Mouse (Mus musculus): ENCODE data around the gene Med13l. TPM values are rescaled to one million over a fixed set of nuclear protein-coding genes. Genes with fewer than 3 reads are reported as not detected.
"Not testable (repeated sequence)": the region's sequence is repeated elsewhere in the genome, so short reads cannot be mapped to it uniquely, and the experiment has no call there.

Gene Med13l
- polyA plus RNA-seq, 1 experiment = 42.8 TPM

DNA sequence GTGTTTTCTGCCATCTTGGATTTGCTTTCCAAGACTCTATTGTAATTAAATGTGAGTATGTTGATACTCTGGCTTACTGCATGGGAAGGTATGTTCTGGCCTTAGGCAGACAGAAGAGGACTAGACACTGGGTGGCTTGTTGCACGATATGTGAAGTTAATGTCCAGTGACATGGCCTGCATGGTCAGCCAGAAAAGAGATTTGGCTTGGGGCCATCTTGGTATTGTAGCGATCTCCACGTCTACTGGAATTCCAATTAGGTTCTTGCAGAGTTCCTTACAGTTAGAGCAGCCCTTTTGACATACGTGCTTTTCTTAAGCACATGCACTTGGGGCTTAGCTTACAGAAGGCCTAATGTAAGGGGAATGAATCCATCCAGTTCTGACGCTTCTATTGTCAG, 86.4 kb downstream of the Med13l start:
- WGBS = 95% methylated on average over 5 of the region's 5 CpGs
- Histone ChIP-seq H3K4me1 (replicated peaks; ENCODE audit: control insufficient read depth, insufficient read depth, low read length) (peaks cover 41% of the 10 kb centered on the region), H3K4me3 (ENCODE audit: control insufficient read depth, insufficient read depth, low read length) (no peak overlapping the region), H3K36me3 (ENCODE audit: control insufficient read depth, insufficient read depth, low read length) (no peaks in the 10 kb centered on the region), H3K27me3 (ENCODE audit: control insufficient read depth, insufficient read depth, low read length) (no peaks in the 10 kb centered on the region), H3K27ac (ENCODE audit: control insufficient read depth, insufficient read depth, low read length) (no peak overlapping the region)
- no peak for TF ChIP-seq POLR2A (IDR thresholded peaks at IDR 0.05; ENCODE audit: control insufficient read depth, extremely low read depth, insufficient read depth, low read length, poor library complexity)
- no peak for TF ChIP-seq CTCF (IDR thresholded peaks at IDR 0.05; ENCODE audit: borderline replicate concordance, control insufficient read depth, extremely low read depth, insufficient read depth, low read length, poor library complexity)
- no peak for DNase-seq

DNA sequence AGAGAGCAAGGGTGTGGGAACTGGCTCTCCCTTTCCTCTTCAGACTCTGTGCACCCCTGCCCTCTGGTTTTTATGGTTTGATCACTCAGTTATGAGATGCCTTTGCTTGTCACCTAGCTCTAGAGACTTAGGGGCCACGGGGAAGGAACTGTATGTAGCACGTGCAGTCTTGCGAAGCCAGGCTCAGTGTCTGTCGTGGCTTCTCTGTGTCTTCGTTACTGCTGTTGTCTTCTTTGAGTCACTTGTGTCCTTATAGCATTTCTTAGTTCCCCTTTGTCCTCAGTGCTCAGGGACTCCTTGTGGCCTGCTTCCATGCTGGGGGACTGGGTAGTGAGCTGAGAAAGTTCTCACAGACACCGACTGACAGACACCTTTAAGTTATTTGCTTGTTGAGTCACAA, 86.9 kb downstream of the Med13l start:
- Histone ChIP-seq H3K36me3 (ENCODE audit: control insufficient read depth, insufficient read depth, low read length) (no peaks in the 10 kb centered on the region), H3K4me3 (ENCODE audit: control insufficient read depth, insufficient read depth, low read length) (no peak overlapping the region), H3K4me1 (replicated peaks; ENCODE audit: control insufficient read depth, insufficient read depth, low read length) (peaks cover 41% of the 10 kb centered on the region), H3K27me3 (ENCODE audit: control insufficient read depth, insufficient read depth, low read length) (no peaks in the 10 kb centered on the region), H3K27ac (ENCODE audit: control insufficient read depth, insufficient read depth, low read length) (no peak overlapping the region)
- TF ChIP-seq CTCF (IDR thresholded peaks at IDR 0.05; ENCODE audit: borderline replicate concordance, control insufficient read depth, extremely low read depth, insufficient read depth, low read length, poor library complexity) (no peak), POLR2A (IDR thresholded peaks at IDR 0.05; ENCODE audit: control insufficient read depth, extremely low read depth, insufficient read depth, low read length, poor library complexity) (no peak)
- 27% methylated on average over 6 of the region's 6 CpGs for WGBS
- no peak for DNase-seq

DNA sequence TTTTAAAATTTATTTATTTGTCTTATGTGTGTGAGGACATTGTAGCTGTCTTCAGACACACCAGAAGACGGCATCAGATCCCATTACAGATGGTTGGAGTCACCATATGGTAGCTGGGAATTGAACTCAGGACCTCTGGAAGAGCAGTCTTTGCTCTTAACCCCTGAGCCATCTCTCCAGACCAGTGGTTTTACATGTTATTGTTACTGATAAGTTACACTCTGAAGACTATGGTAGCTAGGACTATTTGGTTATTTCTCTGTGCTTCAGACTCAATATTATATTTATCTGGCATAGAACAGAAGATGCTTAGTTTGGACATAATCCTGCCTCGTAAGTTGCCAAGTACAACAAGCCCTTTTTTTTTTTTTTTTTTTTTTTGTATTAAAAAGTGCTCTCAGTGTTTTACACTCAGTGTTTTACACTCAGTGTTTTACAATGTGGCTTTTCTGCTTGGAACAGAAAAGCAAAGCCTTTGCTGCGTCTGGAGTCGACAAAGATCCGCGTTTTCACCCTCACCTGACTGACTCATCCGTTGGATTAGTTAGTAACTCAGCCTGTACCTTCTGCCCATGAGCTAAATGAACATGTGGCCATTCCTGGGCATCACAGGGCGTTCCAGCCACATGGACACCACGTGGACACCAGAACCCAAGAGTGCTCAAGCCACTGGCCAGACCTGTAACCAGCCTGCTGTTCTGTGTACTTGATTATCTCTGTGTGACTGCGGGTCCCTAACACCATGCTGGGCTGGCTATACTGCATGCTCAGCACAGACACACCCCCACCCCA, 88.9 kb downstream of the Med13l start:
- no peak overlapping the region for H3K27ac ChIP-seq (ENCODE audit: control insufficient read depth, insufficient read depth, low read length)
- H3K4me3 ChIP-seq (ENCODE audit: control insufficient read depth, insufficient read depth, low read length) = no peak overlapping the region
- H3K4me1 ChIP-seq (replicated peaks; ENCODE audit: control insufficient read depth, insufficient read depth, low read length) = peaks cover 42% of the 10 kb centered on the region
- H3K36me3 ChIP-seq (ENCODE audit: control insufficient read depth, insufficient read depth, low read length) = no peaks in the 10 kb centered on the region
- DNase-seq = no peak
- TF ChIP-seq CTCF (IDR thresholded peaks at IDR 0.05; ENCODE audit: borderline replicate concordance, control insufficient read depth, extremely low read depth, insufficient read depth, low read length, poor library complexity) = no peak
- no peak for TF ChIP-seq POLR2A (IDR thresholded peaks at IDR 0.05; ENCODE audit: control insufficient read depth, extremely low read depth, insufficient read depth, low read length, poor library complexity)
- WGBS = 89% methylated on average over 10 of the region's 10 CpGs
- H3K27me3 ChIP-seq (ENCODE audit: control insufficient read depth, insufficient read depth, low read length) = no peaks in the 10 kb centered on the region

DNA sequence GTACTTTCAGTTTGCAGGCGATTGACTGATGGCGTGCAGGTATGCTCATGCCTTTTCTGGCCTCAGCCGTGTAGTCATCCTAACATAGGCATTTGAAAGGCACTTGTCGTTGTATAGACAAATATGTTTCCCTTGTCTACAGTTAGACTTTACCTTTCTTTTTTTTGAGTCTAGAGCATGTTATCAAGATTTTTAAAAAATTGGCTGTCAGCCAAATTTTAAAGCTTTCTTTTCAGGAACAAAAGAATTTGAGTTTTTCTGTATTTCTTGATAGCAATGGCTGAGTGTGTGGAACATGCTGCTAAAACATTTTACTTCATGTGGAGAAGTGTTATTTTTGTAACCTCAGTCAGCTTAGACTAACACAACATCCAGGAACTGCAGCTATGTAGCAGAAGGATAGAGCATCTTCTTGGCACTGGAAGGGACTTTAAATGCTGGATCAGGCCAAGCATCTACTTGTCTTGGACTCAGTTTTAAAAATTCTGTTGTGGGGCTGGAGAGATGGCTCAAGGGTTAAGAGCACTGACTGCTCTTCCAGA, 89.6 kb downstream of the Med13l start:
- Histone ChIP-seq H3K36me3 (ENCODE audit: control insufficient read depth, insufficient read depth, low read length) (no peaks in the 10 kb centered on the region), H3K27ac (ENCODE audit: control insufficient read depth, insufficient read depth, low read length) (no peak overlapping the region), H3K27me3 (ENCODE audit: control insufficient read depth, insufficient read depth, low read length) (no peaks in the 10 kb centered on the region), H3K4me1 (replicated peaks; ENCODE audit: control insufficient read depth, insufficient read depth, low read length) (peaks cover 41% of the 10 kb centered on the region), H3K4me3 (ENCODE audit: control insufficient read depth, insufficient read depth, low read length) (no peak overlapping the region)
- 68% methylated on average over 4 of the region's 4 CpGs for WGBS
- no peak for DNase-seq
- TF ChIP-seq CTCF (IDR thresholded peaks at IDR 0.05; ENCODE audit: borderline replicate concordance, control insufficient read depth, extremely low read depth, insufficient read depth, low read length, poor library complexity) (no peak), POLR2A (IDR thresholded peaks at IDR 0.05; ENCODE audit: control insufficient read depth, extremely low read depth, insufficient read depth, low read length, poor library complexity) (no peak)

DNA sequence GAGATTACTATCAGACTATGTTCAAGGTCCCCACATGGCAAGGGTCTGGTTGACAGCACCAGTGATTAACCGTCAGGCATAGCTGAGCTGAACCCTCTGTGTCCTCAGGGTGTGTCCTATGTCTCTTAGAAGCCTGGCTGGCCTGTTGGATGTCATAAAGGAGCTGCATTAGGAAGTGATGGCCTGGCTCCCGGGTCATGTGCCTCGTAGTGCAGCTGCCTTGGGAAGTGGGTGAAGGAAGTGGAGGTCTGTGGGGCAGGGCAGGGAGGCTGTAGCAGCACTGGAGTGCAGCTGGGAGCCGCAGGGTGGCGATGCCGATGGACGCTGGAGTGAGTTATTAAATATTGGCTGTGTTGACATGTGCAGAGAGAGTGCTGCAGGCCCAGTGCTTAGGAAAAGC, 90.3 kb downstream of the Med13l start:
- Histone ChIP-seq H3K36me3 (ENCODE audit: control insufficient read depth, insufficient read depth, low read length) (no peaks in the 10 kb centered on the region), H3K4me3 (ENCODE audit: control insufficient read depth, insufficient read depth, low read length) (no peak overlapping the region), H3K4me1 (replicated peaks; ENCODE audit: control insufficient read depth, insufficient read depth, low read length) (peaks cover 36% of the 10 kb centered on the region), H3K27ac (ENCODE audit: control insufficient read depth, insufficient read depth, low read length) (no peak overlapping the region), H3K27me3 (ENCODE audit: control insufficient read depth, insufficient read depth, low read length) (no peaks in the 10 kb centered on the region)
- WGBS = 80% methylated on average over 7 of the region's 7 CpGs
- DNase-seq = no peak
- TF ChIP-seq CTCF (IDR thresholded peaks at IDR 0.05; ENCODE audit: borderline replicate concordance, control insufficient read depth, extremely low read depth, insufficient read depth, low read length, poor library complexity) = no peak
- no peak for TF ChIP-seq POLR2A (IDR thresholded peaks at IDR 0.05; ENCODE audit: control insufficient read depth, extremely low read depth, insufficient read depth, low read length, poor library complexity)

DNA sequence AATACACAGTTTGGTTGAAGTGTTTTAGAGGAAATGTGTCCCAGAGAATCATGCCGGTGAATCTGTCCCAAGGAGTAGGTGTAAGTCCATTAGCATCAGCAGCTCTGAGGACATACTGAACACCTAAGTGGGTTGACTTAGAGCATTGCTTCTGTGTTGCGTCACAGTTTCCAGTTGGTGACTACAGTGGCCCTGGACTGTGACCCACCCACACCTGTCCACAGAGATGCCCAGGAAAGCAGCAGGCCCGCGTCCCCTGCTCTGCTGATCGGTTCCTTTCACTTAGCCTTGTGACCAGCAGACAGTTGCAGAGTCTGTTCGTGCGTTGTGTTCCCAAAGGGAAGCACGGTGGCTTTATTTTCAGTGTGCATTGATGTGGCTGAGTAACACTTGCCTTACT, 92.1 kb downstream of the Med13l start:
- no peak for DNase-seq
- no peak for TF ChIP-seq CTCF (IDR thresholded peaks at IDR 0.05; ENCODE audit: borderline replicate concordance, control insufficient read depth, extremely low read depth, insufficient read depth, low read length, poor library complexity)
- TF ChIP-seq POLR2A (IDR thresholded peaks at IDR 0.05; ENCODE audit: control insufficient read depth, extremely low read depth, insufficient read depth, low read length, poor library complexity) = no peak
- Histone ChIP-seq H3K4me3 (ENCODE audit: control insufficient read depth, insufficient read depth, low read length) (no peak overlapping the region), H3K4me1 (replicated peaks; ENCODE audit: control insufficient read depth, insufficient read depth, low read length) (peaks cover 41% of the 10 kb centered on the region), H3K27ac (ENCODE audit: control insufficient read depth, insufficient read depth, low read length) (no peak overlapping the region), H3K36me3 (ENCODE audit: control insufficient read depth, insufficient read depth, low read length) (no peaks in the 10 kb centered on the region), H3K27me3 (ENCODE audit: control insufficient read depth, insufficient read depth, low read length) (no peaks in the 10 kb centered on the region)
- 77% methylated on average over 8 of the region's 8 CpGs for WGBS

DNA sequence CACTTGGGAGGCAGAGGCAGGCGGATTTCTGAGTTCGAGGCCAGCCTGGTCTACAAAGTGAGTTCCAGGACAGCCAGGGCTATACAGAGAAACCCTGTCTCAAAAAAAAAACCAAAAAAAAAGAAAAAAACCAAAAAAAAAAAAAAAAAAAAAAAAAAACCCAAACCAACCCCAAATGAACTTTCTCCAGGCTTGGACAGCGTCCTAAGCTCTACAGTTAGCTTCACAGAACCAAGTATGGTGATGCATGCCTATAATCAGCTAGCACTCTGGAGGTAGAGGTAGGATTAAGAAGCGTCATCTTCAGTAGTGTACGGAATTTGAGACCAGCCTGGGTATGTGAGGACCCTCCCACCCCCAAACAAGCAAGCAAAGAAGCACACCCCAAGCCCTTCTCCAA, 92.6 kb downstream of the Med13l start:
- 89% methylated on average over 5 of the region's 5 CpGs for WGBS
- not testable (repeated sequence) for H3K27me3 ChIP-seq (ENCODE audit: control insufficient read depth, insufficient read depth, low read length); H3K4me3 ChIP-seq (ENCODE audit: control insufficient read depth, insufficient read depth, low read length); H3K27ac ChIP-seq (ENCODE audit: control insufficient read depth, insufficient read depth, low read length); H3K36me3 ChIP-seq (ENCODE audit: control insufficient read depth, insufficient read depth, low read length); DNase-seq
- H3K4me1 ChIP-seq (replicated peaks; ENCODE audit: control insufficient read depth, insufficient read depth, low read length) = peaks cover 38% of the 10 kb centered on the region
